ENCODE assay signal across 11 mouse cellular contexts in the genomic region with DNA sequence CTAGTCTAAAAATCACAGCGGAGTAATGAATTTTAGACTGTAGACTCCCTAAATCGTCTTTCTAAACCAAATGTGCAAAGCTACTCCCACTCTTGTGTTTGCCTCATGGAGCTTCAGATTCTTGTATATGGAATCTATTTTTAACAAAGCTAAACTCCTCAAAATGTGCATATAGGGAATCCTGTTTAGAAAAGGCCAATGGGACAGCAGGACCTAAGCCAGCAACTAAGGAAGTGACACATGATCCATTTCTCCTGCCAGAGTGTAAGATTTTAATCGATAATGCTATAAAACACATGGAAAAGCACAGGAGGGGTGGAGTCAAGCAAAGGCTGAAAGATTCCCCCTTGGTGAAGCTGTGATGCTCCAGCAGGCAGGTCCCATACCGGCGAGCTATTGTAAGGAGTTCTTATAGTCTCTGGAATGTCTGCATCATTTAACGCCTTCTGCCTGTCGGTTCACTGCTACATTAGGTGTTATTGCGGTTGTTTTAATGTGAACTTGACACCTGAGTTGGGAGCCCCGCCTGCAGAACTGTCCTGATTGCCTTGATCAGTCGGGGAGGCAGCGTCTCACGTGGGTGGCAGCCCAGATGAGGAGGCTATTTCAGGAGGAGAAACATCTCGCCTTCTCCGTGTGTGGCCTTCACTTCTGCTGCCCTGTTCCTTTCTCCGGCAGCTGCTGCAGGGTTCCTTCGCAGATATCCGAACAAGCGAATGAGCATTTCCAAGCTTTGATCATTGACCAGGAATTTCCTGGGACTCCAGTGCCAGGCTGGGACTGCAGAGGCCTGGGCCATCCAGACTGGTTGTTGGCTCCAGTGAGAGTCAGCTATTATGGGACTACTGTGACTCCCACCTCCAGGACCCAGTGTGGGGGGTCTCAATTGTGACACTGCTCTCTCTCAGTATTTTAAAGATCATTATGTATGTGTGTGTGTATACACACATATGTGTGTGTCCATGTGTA. TPM values are rescaled to one million over a fixed set of nuclear protein-coding genes. Genes with fewer than 3 reads are reported as not detected.
A peak's percentile ranks its signal among the peaks of the same experiment; 100 is the strongest.
DNase-seq lines count a peak whose midpoint lies in the region; ATAC-seq and TF ChIP-seq lines count a peak whose summit lies in the region.
"Had no signal": no experiment of that assay in that cellular context is flagged by ENCODE, and none has a peak within 500 bp of the region (broad histone marks: within the 10 kb centered on the region; RNA-seq: fewer than 3 reads in every experiment).

No protein-coding gene starts in this region.

- 26% methylated on average over 18 of the region's 18 CpGs for WGBS in heart, embryonic 15.5 days
- WGBS in lung, embryonic 14.5 days, result 21% methylated on average over 18 of the region's 18 CpGs
- WGBS in lung, adult 2 months, result 34% methylated on average over 18 of the region's 18 CpGs
- 35% methylated on average over 18 of the region's 18 CpGs for WGBS in olfactory bulb, adult 2 months

- TF ChIP-seq POLR2A in lung, adult 2 months (IDR thresholded peaks at IDR 0.05; ENCODE audit: borderline replicate concordance, extremely low read depth, low read depth, low read length), result no peak
- no peak for TF ChIP-seq POLR2A in olfactory bulb, adult 2 months (IDR thresholded peaks at IDR 0.05; ENCODE audit: insufficient read depth, low read depth, low read length)

- no peak overlapping the region for H3K4me3 ChIP-seq in heart, embryonic 15.5 days
- no peak overlapping the region for H3K4me3 ChIP-seq in lung, embryonic 14.5 days (ENCODE audit: low read depth, low read length)
- H3K4me3 ChIP-seq in lung, adult 2 months (replicated peaks; ENCODE audit: extremely low read depth, low read depth, low read length), result no peak overlapping the region
- H3K4me3 ChIP-seq in olfactory bulb, adult 2 months (ENCODE audit: insufficient read depth, low read depth, low read length), result no peak overlapping the region
- H3K4me3 ChIP-seq: limb, embryonic 15.5 days had no signal

- H3K27ac ChIP-seq in heart, embryonic 15.5 days, result no peak overlapping the region
- H3K27ac ChIP-seq in lung, embryonic 14.5 days (ENCODE audit: low read depth), result peak overlapping the region; percentile 79
- H3K27ac ChIP-seq in olfactory bulb, adult 2 months (ENCODE audit: insufficient read depth, low read depth, low read length), result peak overlapping the region; percentile 14; the same call in 1 of the 2 replicates
- H3K27ac ChIP-seq: limb, embryonic 15.5 days had no signal

- intact Hi-C loops in heart, postnatal 10 days (cut with DNase I), result no loop called here
- intact Hi-C loops in left cerebral cortex, postnatal 25 days (cut with DNase I), result loop anchor here (1.0 kb wide), 1 partner anchor 38 kb away; no protein-coding TSS in a partner anchor

- H3K9me3 ChIP-seq in heart, embryonic 15.5 days (replicated peaks), result no peaks in the 10 kb centered on the region
- no peaks in the 10 kb centered on the region for H3K9me3 ChIP-seq in lung, embryonic 14.5 days (ENCODE audit: low read depth, low read length)
- H3K9me3 ChIP-seq: limb, embryonic 15.5 days had no signal

- no peaks in the 10 kb centered on the region for H3K36me3 ChIP-seq in heart, embryonic 15.5 days
- no peaks in the 10 kb centered on the region for H3K36me3 ChIP-seq in lung, embryonic 14.5 days (ENCODE audit: insufficient read depth)
- H3K36me3 ChIP-seq: limb, embryonic 15.5 days had no signal

- no peak overlapping the region for H3K9ac ChIP-seq in heart, embryonic 15.5 days
- H3K9ac ChIP-seq in lung, embryonic 14.5 days, result no peak overlapping the region
- H3K9ac ChIP-seq: limb, embryonic 15.5 days had no signal

- peak overlapping the region; percentile 2; the same call in 1 of the 2 replicates for H3K4me2 ChIP-seq in heart, embryonic 15.5 days
- H3K4me2 ChIP-seq in lung, embryonic 14.5 days, result peak overlapping the region; percentile 46
- H3K4me2 ChIP-seq: limb, embryonic 15.5 days had no signal

- ATAC-seq in heart, embryonic 15.5 days (replicated peaks; ENCODE audit: insufficient number of reproducible peaks, insufficient read depth, low FRiP score, low read depth), result no peak
- peak; percentile 86 for ATAC-seq in lung, embryonic 14.5 days (ENCODE audit: insufficient read depth)
- ATAC-seq: Patski had no signal

- DNase-seq in heart, postnatal 10 days, result no peak
- DNase-seq in lung, embryonic 14.5 days, result peak; percentile 80
- no peak for DNase-seq in lung, adult 2 months
- peak; percentile 21 to 72 for DNase-seq in left cerebral cortex, postnatal 25 days (ENCODE audit: low spot score in 2 of 2)
- DNase-seq in cerebellum, adult 9-11 months, result no peak
- DNase-seq: adrenal gland, adult 2 months; cerebellum, postnatal 36 days had no signal

- no peaks in the 10 kb centered on the region for H3K27me3 ChIP-seq in heart, embryonic 15.5 days
- no peaks in the 10 kb centered on the region for H3K27me3 ChIP-seq in lung, embryonic 14.5 days (ENCODE audit: insufficient read depth, low read length)
- H3K27me3 ChIP-seq: limb, embryonic 15.5 days had no signal

- peaks cover 5% of the 10 kb centered on the region; the same call in 1 of the 2 replicates for H3K4me1 ChIP-seq in heart, embryonic 15.5 days (replicated peaks)
- no peaks in the 10 kb centered on the region for H3K4me1 ChIP-seq in lung, embryonic 14.5 days (ENCODE audit: insufficient read depth)
- H3K4me1 ChIP-seq in lung, adult 2 months (ENCODE audit: control insufficient read depth, insufficient read depth, low read length), result no peaks in the 10 kb centered on the region
- peaks cover 7% of the 10 kb centered on the region for H3K4me1 ChIP-seq in olfactory bulb, adult 2 months (ENCODE audit: control insufficient read depth, insufficient read depth, low read length)
- H3K4me1 ChIP-seq: limb, embryonic 15.5 days had no signal

- no peak for TF ChIP-seq CTCF in lung, embryonic 14.5 days (IDR thresholded peaks at IDR 0.05; ENCODE audit: low read depth)
- TF ChIP-seq CTCF in lung, adult 2 months (IDR thresholded peaks at IDR 0.05; ENCODE audit: insufficient read depth, low read length), result no peak
- TF ChIP-seq CTCF in olfactory bulb, adult 2 months (IDR thresholded peaks at IDR 0.05; ENCODE audit: insufficient read depth, low read depth, low read length), result no peak

RNA-seq across cellular contexts. Expression of gene Wdfy3, which starts 15.3 kb away (rescaled TPM):
- 8.7 and 9.6 TPM in 2 replicates for polyA plus RNA-seq in heart, embryonic 15.5 days (2015; fragmentation: Nextera tagmentation; extraction: Ambion mirVana)
- 10 to 100 TPM; 43.1 to 43.8 TPM for total RNA-seq in heart, postnatal 10 days (2021)
- polyA plus RNA-seq in lung, embryonic 14.5 days (2014; fragmentation: Nextera tagmentation; extraction: Ambion mirVana), result 20.4 and 21.7 TPM in 2 replicates
- 32.4 and 33.0 TPM in 2 replicates for polyA plus RNA-seq in lung, adult 2 months (2012; rRNA removed)
- 100 to 1,000 TPM; 125 to 129 TPM for total RNA-seq in left cerebral cortex, postnatal 25 days (2021)
- 63.9 TPM in 1 of 2 replicates, not detected in the other for polyA plus RNA-seq in olfactory bulb, adult 2 months (2012; ENCODE audit: insufficient read depth, insufficient read length, low replicate concordance, missing spikeins)

Comparison
In these comparisons a context has a peak if more than half of its experiments do, and no peak if none do; other contexts are left out.
1. DNase-seq: peak in lung, embryonic 14.5 days (single experiment) and left cerebral cortex, postnatal 25 days (2 of 2); none in heart, postnatal 10 days (0 of 2), lung, adult 2 months (single experiment) and cerebellum, adult 9-11 months (single experiment).